Mouse (Mus musculus) liver, embryonic 11.5 days (tissue): ENCODE results near the gene Stat6. TPM values are rescaled to one million over a fixed set of nuclear protein-coding genes. Genes with fewer than 3 reads are reported as not detected.
A peak's percentile ranks its signal among the peaks of the same experiment; 100 is the strongest.

Experiments used
- ATAC-seq: fragments of 200-750 bp; cut with Nextera tagmentation; replicated peaks from 2 replicates; pipeline ENCODE4 v1.8.0; 2017; ENCODE audit warnings: moderate number of reproducible peaks, mild to moderate bottlenecking, moderate TSS enrichment, moderate library complexity; ENCODE audit not compliant: low FRiP score
- DNase-seq: peaks from one replicate; pipeline ENCODE4 v3.0.0-alpha.2; 2017; ENCODE audit warnings: low spot score
- H3K27ac ChIP-seq: fragments of 300-500 bp; sonication (generic); 2 replicates; pipeline ENCODE4 v1.5.1; 2014; ENCODE audit warnings: mild to moderate bottlenecking, low read depth, low read length, control low read depth
- H3K27me3 ChIP-seq: fragments of 300-500 bp; sonication (generic); replicated peaks from 2 replicates; pipeline ENCODE4 v1.6.1; 2014; ENCODE audit warnings: low read length, mixed read lengths; ENCODE audit not compliant: control insufficient read depth, insufficient read depth
- H3K36me3 ChIP-seq: fragments of 300-500 bp; sonication (generic); 2 replicates; pipeline ENCODE4 v1.6.1; 2014; ENCODE audit warnings: mild to moderate bottlenecking, low read length, moderate library complexity, mixed read lengths; ENCODE audit not compliant: control insufficient read depth, insufficient read depth
- H3K4me1 ChIP-seq: fragments of 300-500 bp; sonication (generic); replicated peaks from 2 replicates; pipeline ENCODE4 v1.6.1; 2014; ENCODE audit warnings: low read length, mixed read lengths; ENCODE audit not compliant: control insufficient read depth, insufficient read depth
- H3K4me2 ChIP-seq: fragments of 300-500 bp; sonication (generic); 2 replicates; pipeline ENCODE4 v1.6.1; 2014; ENCODE audit warnings: mild to moderate bottlenecking, control low read depth, moderate library complexity
- H3K4me3 ChIP-seq: fragments of 300-500 bp; sonication (generic); 2 replicates; pipeline ENCODE4 v1.5.1; 2014; ENCODE audit warnings: low read depth, low read length, control low read depth
- H3K9ac ChIP-seq: fragments of 300-500 bp; sonication (generic); 2 replicates; pipeline ENCODE4 v1.6.1; 2014; ENCODE audit warnings: low read depth, low read length, control low read depth
- H3K9me3 ChIP-seq: fragments of 300-500 bp; sonication (generic); 2 replicates; pipeline ENCODE4 v1.6.1; 2016; ENCODE audit warnings: low read length, inconsistent platforms, mixed read lengths; ENCODE audit not compliant: control insufficient read depth
- WGBS: fragments of 180-500 bp; shearing (Covaris S2); extraction: QIAGEN DNeasy Blood & Tissue Kit; methylation state at CpG from one replicate; pipeline ENCODE4 v1.1.7; 2014; 5-methylcytosine and 5-hydroxymethylcytosine counted together
- polyA plus RNA-seq: library from polyadenylated mRNA; unstranded; fragments of >200 nt; fragmentation: Nextera tagmentation; extraction: Ambion mirVana; gene quantifications from 2 replicates; pipeline ENCODE4 v1.2.1, GENCODE M21; 2014

The Stat6 gene
- polyA plus RNA-seq, 1 experiment from 2014 or later, result 28.7 TPM

DNA sequence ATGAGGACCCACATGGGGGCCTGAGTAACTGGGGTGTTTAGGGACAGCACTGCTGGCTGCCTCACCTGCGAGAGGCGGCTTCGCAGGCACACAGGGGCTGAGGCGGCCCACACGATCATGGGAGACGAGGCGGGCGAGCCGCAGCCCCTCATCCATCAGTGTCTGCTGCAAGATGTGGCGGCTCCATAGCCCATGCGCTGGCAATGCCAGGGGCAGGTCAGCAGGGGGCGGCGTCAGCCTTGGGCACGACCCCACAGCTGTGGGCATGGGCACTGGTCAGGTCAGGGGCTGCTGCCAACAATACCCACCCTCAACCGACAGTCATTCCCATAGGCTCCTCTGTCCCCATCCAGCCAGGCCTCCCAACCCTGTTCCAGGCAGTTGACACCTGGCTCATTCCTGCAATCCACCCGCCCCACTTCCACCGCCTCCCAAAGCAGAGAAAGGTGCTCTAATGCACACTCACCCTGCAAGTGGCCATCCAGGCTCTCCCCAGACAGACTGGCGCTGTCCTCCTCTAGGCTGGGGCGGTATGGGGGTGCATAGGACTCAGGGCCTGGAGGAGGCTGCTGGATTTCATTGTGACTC is 20.0 kb downstream of the Stat6 start:
- Histone ChIP-seq H3K4me3 (peak overlapping the region; percentile 37; the same call in 1 of the 2 replicates), H3K36me3 (no peaks in the 10 kb centered on the region), H3K4me1 (peaks cover 39% of the 10 kb centered on the region), H3K9ac (no peak overlapping the region), H3K27ac (no peak overlapping the region), H3K27me3 (peaks cover 54% of the 10 kb centered on the region), H3K9me3 (no peaks in the 10 kb centered on the region), H3K4me2 (peak overlapping the region; percentile 68)
- no peak for ATAC-seq
- DNase-seq, result no peak
- WGBS, result 30% methylated on average over 19 of the region's 19 CpGs

DNA sequence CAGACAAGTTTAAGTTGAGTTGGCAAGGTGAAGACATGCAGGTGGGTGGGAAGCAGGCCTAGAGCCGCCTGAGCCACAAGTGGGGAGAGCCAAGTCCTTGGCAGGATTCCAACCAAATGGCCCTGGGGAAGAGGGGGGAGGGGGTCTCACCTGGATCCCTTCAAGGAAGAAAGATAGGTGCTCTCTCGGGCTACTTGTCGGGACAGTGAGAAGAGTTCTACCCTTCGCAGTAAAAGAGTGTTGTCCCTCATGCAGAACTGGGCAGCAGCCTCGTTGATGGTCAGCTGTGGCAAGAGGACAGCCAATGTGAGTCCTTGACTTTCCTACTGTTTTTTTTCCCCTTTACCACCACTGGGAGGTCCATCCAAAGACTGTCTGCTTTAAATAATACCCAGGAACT is 20.8 kb downstream of the Stat6 start:
- peaks cover 44% of the 10 kb centered on the region for H3K4me1 ChIP-seq
- H3K9ac ChIP-seq, result no peak overlapping the region
- H3K4me3 ChIP-seq, result peak overlapping the region; percentile 7; the same call in 1 of the 2 replicates
- no peaks in the 10 kb centered on the region for H3K9me3 ChIP-seq
- no peak overlapping the region for H3K27ac ChIP-seq
- WGBS, result 32% methylated on average over 5 of the region's 5 CpGs
- no peak for ATAC-seq
- DNase-seq, result no peak
- H3K4me2 ChIP-seq, result no peak overlapping the region; the same call in 1 of the 2 replicates
- H3K27me3 ChIP-seq, result peaks cover 62% of the 10 kb centered on the region
- no peaks in the 10 kb centered on the region for H3K36me3 ChIP-seq

DNA sequence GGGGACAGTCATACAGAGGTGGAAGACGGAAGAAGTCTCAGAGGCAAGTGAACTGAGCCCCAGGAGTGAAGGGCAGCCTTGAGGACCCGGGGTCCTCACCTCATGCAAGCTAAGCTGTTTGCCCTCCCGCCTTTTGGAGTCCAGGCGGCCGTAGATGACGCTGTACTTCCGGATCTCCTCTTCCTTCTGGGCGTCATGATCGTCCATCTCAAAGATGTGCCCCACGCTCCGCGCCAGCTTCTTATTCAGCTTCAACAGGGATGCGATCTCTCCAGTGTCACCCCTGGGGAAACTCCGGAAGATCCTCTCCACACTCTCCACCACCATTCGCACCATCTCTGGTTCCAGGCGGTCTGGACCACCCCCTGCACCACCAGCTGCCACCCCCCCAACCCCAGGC is 21.4 kb downstream of the Stat6 start:
- Histone ChIP-seq H3K9ac (no peak overlapping the region), H3K36me3 (no peaks in the 10 kb centered on the region), H3K4me2 (peak overlapping the region; percentile 93), H3K4me1 (peaks cover 49% of the 10 kb centered on the region), H3K27me3 (peaks cover 63% of the 10 kb centered on the region), H3K4me3 (no peak overlapping the region), H3K27ac (no peak overlapping the region), H3K9me3 (no peaks in the 10 kb centered on the region)
- DNase-seq (no peak), ATAC-seq (no peak)
- WGBS, result 19% methylated on average over 16 of the region's 16 CpGs

DNA sequence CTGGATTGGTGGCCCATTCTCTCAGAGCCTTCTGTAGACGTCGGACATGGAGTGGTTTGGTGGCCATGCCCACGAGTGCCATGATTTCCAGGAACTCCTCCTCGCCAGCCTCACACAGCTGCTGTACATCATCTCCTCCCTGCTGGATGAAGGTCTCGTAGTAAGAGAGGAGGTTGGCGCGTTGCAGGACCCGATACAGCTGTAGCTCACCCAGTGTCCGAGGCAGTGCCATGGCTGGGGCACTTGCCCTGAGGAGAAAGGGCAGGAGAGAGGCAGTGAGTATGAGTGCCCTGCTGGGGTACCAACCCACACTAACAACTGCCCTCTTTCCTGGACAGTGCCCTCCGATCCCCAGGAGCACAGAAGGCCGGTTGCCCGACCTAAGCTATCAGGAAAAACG is 22.1 kb downstream of the Stat6 start:
- ATAC-seq (no peak), DNase-seq (no peak)
- H3K36me3 ChIP-seq, result no peaks in the 10 kb centered on the region
- 28% methylated on average over 13 of the region's 13 CpGs for WGBS
- no peaks in the 10 kb centered on the region for H3K9me3 ChIP-seq
- peak overlapping the region; percentile 93 for H3K4me2 ChIP-seq
- no peak overlapping the region for H3K9ac ChIP-seq
- H3K4me1 ChIP-seq, result peaks cover 55% of the 10 kb centered on the region
- H3K27ac ChIP-seq, result no peak overlapping the region
- peak overlapping the region; percentile 63 for H3K4me3 ChIP-seq
- peaks cover 63% of the 10 kb centered on the region for H3K27me3 ChIP-seq

DNA sequence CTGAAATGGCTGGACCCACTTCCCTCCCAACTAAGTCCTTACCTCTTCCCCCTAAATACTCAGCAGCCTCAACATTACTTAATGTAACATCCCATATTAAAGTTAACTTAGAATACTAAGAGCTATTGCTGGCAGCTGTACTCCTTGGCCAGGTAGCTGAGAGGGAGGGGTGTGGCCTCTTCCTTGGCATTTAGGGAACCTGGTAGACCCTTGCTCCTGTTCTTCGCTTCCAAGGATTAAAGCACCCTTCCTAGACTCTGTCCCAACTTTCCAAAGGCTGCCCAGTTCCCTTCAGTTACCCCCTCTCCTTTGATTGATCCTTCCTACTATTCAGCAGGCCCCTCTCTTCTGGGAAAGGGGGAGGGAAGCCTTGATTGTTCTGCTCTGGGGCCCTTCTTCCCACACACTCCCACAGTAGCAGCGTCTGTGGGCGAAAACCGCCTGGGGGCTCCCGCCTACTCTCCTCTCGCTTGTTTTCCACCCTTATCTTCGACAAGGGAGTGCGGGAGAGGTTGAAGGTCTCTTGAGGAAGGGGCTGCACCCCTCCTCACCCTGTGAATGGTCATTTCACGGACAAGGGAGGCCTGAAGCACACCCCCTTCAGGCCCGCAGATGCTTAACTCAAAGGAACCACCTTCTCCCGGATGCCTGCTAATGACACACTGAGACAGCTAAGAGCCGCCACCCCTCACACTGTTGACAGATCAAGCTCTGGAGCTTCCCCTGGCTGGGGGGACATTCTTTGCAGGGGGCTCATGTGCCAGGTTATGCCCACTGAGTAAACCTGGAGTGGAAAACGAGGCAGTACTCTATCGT is 22.8 kb downstream of the Stat6 start:
- H3K27me3 ChIP-seq, result peaks cover 63% of the 10 kb centered on the region
- peak overlapping the region; percentile 31 for H3K9ac ChIP-seq

DNA sequence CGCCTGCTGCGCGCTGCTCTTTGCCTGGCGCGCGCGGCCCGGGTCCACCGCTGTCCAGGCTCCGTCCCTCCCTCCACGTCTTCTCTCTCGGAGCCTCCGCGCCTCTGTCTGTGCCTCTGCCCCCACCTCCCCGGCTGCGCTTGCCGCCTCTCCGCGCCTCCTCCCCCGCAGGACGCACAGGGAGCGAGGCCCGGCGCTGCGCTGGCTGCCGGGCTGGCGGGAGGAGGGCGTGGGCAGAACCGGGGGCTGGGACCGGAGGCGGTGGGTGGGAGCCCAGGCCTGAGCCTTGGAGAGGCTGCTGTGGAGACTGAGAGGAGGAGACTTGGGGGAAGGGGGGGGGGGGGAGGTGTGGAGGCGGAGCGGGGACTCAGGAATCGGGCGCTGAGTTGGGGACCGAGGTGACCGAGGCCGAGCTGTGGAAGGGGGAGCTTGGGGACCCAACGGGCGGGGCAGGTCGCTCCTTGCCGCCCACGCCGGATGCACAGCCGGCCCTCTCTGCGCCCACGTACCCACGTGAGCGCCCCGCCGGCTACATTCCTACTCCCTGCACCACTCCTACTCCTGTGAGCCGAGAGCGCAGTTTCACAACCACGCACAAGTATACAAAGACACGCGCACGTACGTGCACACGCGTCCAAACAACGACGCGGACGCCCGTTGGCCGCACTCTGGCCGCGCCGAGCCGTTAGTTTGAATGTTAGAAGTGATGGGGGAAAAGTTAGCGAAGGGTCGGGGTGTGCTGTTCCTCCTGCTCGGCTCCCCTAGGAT is 23.9 kb downstream of the Stat6 start, which contains the start of gene Nemp1:
TSS of gene Nemp1 (plus strand) at position 401 of the 768 bp plus-strand sequence.
- peaks cover 60% of the 10 kb centered on the region for H3K27me3 ChIP-seq
- H3K27ac ChIP-seq, result peak within 1 kb of the TSS; percentile 89
- H3K9me3 ChIP-seq, result no peaks in the 10 kb centered on the region
- no peaks in the 10 kb centered on the region for H3K36me3 ChIP-seq
- H3K4me3 ChIP-seq, result peak within 1 kb of the TSS; percentile 63
- 1% methylated on average over 65 of the region's 73 CpGs for WGBS
- H3K9ac ChIP-seq, result peak within 1 kb of the TSS; percentile 31
- peaks cover 49% of the 10 kb centered on the region for H3K4me1 ChIP-seq
- peak within 1 kb of the TSS; percentile 93 for H3K4me2 ChIP-seq
- peak; percentile 42 for ATAC-seq
- DNase-seq, result peak; percentile 78

More for the DNA sequence above, 22.8 kb downstream of the Stat6 start:
- H3K27ac ChIP-seq, result peak overlapping the region; percentile 89
- H3K4me1 ChIP-seq, result peaks cover 55% of the 10 kb centered on the region
- H3K4me3 ChIP-seq, result peak overlapping the region; percentile 63
- no peak for ATAC-seq
- 7% methylated on average over 14 of the region's 14 CpGs for WGBS
- peak overlapping the region; percentile 93 for H3K4me2 ChIP-seq
- H3K36me3 ChIP-seq, result no peaks in the 10 kb centered on the region
- no peak for DNase-seq
- H3K9me3 ChIP-seq, result no peaks in the 10 kb centered on the region

GRCm38 (mm10) chr10:127667269-127668092 is 24.7 kb downstream of the Stat6 start:
- ATAC-seq (peak; percentile 35), DNase-seq (peak; percentile 72)
- peak overlapping the region; percentile 93 for H3K4me2 ChIP-seq
- no peaks in the 10 kb centered on the region for H3K36me3 ChIP-seq
- 2% methylated on average over 34 of the region's 35 CpGs for WGBS
- H3K27me3 ChIP-seq, result peaks cover 60% of the 10 kb centered on the region
- H3K4me3 ChIP-seq, result peak overlapping the region; percentile 63
- peaks cover 41% of the 10 kb centered on the region for H3K4me1 ChIP-seq
- peak overlapping the region; percentile 46; the same call in 1 of the 2 replicates for H3K9ac ChIP-seq
- H3K9me3 ChIP-seq, result no peaks in the 10 kb centered on the region
- H3K27ac ChIP-seq, result peak overlapping the region; percentile 89
